Mouse (Mus musculus): Measurements from ENCODE around the gene Fut1.

DNA sequence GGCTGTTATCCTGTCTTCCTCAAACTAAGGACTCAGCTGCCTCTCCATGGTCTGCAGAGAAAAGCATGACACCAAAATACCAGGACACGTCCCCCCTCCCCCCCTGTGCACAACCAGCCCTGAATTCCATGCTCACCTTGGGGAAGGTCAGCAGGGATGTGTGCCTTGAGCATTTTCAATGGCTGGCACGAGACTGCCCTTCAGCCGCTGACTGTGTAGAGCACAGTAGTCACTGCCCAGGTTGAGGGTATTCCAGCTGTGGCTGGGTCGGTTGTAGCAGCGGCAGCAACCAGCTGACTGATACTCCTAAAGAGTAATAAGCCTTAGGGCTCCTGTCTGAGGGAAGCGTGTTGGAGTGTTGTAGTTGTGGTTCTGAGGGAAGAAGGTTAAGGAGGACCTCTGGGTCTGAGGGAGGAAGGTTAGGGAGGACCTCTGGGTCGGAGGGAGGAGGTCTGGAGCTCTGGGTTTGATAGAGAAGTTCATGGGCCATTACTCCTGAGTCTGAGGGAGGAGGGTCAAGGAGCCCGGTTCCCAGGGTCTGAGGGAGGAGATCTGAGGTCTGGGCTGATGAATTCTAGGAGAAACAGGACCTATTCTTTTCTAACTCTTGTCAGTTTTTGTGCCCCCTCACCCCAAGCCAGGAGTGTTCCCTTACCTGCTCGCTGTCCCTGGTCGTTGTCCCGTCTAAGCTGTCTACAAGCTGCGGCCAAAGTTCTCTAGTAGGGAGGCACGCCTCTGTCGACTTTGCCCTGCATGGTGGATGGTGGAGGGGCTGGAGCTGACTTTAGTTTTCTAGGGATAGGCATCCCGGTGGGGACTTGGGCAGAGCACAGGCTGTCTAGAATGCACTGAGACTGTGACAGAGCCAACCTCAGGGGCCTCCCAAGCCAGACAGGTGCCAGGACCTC is 42.4 kb upstream of the Fut1 start:
- TF ChIP-seq POLR2A (IDR thresholded peaks at IDR 0.05; ENCODE audit: extremely low read depth, insufficient read depth, low read length), result peak; percentile 97
- TF ChIP-seq CTCF (IDR thresholded peaks at IDR 0.05; ENCODE audit: low read depth, low read length), result no peak

Measured in liver, adult 2 months (tissue).